Mouse (Mus musculus) CD4-positive, CD25-positive, alpha-beta regulatory T cell, adult 4 months (primary cell): Measurements from ENCODE around the gene Syce2. TPM values are rescaled to one million over a fixed set of nuclear protein-coding genes. Genes with fewer than 3 reads are reported as not detected.

ENCODE experiments used
- ATAC-seq: one replicate; pipeline ENCODE4 v1.8.0; 2017
- polyA plus RNA-seq, 2 experiments: library from polyadenylated mRNA; unstranded; fragments of 100-300 nt; shearing (Covaris generic); gene quantifications; one replicate each; pipeline ENCODE4 v1.2.1; 2017

Gene Syce2
- polyA plus RNA-seq, 2 experiments from 2014 or later = 6.5 to 9.0 TPM

DNA sequence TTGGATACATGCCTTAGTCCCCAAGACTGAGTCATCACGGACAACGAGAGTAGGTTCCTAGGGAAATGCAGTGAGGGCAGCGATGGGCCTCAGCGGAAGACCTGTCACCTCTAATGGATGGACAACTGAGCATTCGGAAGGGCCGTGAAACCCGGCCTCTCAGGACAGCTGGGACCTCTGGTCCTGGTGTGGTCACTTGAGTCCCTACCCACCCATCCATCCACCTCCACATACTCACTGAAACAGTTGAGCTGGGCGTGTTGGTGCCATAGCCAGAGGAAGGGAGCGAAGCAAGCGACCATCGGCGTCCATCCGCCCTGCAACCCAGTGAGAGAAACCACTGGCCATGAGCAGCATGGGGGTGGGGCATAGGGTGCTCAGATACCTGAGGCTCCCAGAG lies 58.7 kb downstream of the Syce2 start:
- no peak for ATAC-seq

DNA sequence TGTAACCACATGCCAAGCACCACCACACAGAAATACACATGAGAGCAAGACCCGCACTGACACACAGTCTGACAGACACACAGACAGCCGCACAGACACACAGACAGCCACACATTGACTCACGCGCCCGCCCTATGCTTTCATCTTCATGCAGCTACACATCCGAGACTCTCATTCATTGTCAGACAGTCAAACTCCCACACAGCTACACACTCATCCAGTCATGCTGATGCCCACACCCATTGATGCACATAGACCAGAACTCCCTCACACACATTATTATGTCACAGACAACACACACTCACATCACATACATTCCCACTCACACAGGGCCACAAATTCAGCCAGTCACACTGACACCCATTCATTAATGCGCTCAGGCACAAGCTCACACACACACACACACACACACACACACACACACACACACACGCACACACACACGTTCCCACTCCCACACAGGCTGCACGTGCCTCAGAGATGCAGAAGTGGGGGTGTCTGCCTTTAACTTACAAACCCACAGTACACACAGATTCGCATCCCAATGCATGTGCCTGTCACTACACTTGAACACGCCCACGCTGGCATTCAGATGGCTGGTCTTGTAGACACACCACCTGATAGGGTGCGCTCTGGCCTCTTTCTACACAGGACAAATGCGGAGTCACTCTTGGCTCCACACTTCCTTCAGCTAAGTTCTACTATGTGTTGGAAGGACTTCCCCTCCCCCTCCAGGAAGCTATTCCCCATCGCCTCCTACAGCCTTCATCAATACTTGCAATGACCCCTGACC lies 62.1 kb downstream of the Syce2 start:
- ATAC-seq = no peak

DNA sequence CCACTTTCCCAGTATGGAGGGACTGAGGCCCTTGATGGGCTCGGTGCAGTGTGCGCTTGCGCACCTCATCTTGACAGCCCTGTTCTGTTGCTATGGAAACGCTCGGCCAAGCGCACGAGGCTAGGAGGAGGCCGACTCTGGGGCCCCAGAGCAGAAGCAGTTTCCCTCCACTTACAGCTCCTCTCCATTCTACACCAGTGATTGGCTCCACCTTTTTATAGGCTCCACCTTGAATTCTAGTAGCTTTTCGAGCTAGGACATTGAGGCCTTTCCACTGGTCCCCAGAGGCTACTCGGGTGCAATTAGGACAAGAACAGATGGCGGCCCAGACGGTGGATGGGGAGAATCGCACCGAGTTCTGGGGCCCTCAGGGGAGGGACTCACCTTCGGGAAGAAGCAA lies 62.9 kb downstream of the Syce2 start:
- ATAC-seq = no peak

DNA sequence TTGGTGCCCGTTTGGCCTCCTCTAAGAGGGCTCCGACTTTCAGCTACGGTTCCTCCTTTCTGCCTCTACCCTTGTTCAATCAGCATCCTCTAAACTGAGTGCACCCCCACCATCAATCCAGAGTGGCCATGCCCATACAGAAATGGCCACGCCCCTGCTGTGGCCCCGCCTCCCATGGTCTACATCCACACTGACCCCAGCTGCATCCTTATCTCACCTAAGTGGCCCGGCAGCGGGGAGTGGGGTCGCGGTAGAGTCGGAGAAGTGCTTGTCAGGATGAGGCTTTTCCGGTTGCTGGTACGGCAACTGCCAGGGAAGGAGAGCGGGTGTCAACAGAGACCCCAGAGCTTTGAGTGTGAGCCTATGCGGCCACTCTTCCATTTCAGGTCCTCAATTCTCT lies 63.6 kb downstream of the Syce2 start:
- no peak for ATAC-seq

DNA sequence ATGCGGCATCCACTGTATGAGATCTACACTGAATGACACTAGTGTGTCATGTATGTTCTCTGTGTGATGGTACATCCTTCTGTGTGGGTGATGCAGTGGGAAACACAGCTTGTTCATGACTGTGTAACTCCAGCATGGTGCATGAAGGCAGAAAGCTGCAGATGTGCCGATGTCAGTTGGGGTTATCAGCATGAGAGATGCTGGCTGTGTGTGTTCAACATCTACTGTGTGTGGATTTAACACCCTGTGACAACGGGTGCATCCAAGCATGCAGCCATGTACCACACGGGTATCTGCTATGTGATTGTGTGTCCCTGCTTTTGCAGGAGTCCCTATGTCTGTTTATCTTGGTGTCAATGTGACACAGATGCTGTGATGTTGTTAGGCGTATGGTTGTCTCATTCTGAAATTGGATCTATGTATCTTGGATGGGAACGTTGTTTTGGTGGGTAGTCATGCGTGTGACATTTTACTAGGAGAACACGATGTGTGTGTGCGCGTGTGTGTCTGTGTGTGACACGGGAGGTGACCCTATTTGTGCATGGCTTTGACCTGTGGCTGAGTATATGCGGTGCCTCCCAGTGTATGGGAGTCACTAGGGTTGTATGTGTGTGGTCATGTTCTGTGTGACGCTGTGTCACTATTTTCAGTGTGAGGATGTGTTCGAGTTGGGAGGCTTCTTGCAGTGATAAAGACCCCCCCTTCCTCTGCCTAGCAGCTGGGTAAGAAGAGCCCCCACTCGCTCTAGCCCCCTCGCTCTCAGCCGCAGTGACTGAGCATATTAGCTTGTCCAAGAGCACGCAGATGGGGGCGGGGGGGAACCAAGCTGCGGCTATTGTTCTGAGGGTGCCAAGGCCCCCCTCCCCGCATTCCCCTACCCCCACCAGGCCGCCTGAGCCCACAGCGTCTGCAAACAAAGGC lies 64.4 kb downstream of the Syce2 start:
- no peak for ATAC-seq

DNA sequence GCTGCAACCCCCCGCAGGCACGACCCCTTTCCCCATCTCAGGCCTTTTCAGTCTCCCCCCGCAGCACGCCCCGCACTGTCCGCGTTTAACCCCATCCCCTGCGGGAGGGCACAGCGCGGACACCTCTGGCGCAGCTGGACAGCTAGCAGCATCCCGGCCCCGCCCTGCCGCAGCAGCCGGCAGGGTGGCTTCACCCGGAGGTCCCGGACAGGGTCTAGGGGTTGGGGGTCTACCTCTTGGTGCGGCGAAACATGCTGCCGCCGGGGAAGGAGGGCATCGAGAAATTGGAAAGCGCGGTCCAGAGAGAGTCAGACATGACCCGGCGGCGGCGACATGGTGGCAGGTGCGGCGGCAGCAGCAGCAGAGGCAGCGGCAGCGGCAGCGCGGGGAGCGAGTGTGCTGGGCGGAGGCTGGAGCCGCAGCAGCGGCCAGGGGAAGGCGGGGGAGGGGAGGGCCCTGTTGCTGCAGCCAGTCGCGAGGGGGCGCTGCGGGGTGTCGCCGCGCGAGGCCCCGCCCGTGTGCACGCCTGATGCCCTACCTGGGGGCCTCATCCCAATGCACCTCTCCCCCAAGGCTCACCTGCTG lies 65.1 kb downstream of the Syce2 start, which contains the start of gene Mast1:
Gene Mast1, minus strand, starts transcription at position 398 of the 585 bp plus-strand sequence.
- ATAC-seq = peak; percentile 60

Other genes with a start within 250 kb of the Syce2 start
- gene Ier2, start 209.3 kb upstream of the Syce2 start, polyA plus RNA-seq = 10 to 100 TPM; 39.5 to 42.6 TPM
- gene Trmt1, start 185.8 kb upstream of the Syce2 start, polyA plus RNA-seq = 10 to 100 TPM; 45.0 to 60.3 TPM
- 1 to 10 TPM; 8.1 to 9.1 TPM for gene Nacc1, start 184.2 kb upstream of the Syce2 start, polyA plus RNA-seq
- gene Lyl1, start 170.7 kb upstream of the Syce2 start, polyA plus RNA-seq = 1 to 10 TPM; 2.0 to 2.6 TPM
- 10 to 100 TPM; 24.3 to 28.6 TPM for gene G430095P16Rik, start 149.1 kb upstream of the Syce2 start, polyA plus RNA-seq
- 1 to 10 TPM; 2.8 to 7.2 TPM for gene Nfix, start 71.8 kb upstream of the Syce2 start, polyA plus RNA-seq
- gene Dand5, start 49.3 kb upstream of the Syce2 start, polyA plus RNA-seq = 1 to 10 TPM; 4.9 to 7.6 TPM
- gene Gadd45gip1, start 40.6 kb upstream of the Syce2 start, polyA plus RNA-seq = 10 to 100 TPM; 14.3 to 16.4 TPM
- 100 to 1,000 TPM; 139 to 160 TPM for gene Rad23a, start 31.4 kb upstream of the Syce2 start, polyA plus RNA-seq
- 100 to 1,000 TPM; 250 to 281 TPM for gene Calr, start 25.2 kb upstream of the Syce2 start, polyA plus RNA-seq
- gene Farsa, start 15.1 kb upstream of the Syce2 start, polyA plus RNA-seq = 100 to 1,000 TPM in 1 of 2 experiments, 10 to 100 TPM in 1; 67.4 to 122 TPM
- gene Gcdh, start 21.8 kb downstream of the Syce2 start, polyA plus RNA-seq = 10 to 100 TPM; 21.5 to 32.7 TPM
- gene Klf1, start 29.8 kb downstream of the Syce2 start, polyA plus RNA-seq = under 1 TPM in 1 of 2 experiments, not detected in 1; 0.22 TPM
- gene Dnase2a, start 36.4 kb downstream of the Syce2 start, polyA plus RNA-seq = 10 to 100 TPM; 25.7 to 29.7 TPM
- gene Mast1, start 65.2 kb downstream of the Syce2 start, polyA plus RNA-seq = 1 to 10 TPM; 1.2 to 1.3 TPM
- gene Rtbdn, start 74.9 kb downstream of the Syce2 start, polyA plus RNA-seq = not detected
- gene Gm49661, start 97.3 kb downstream of the Syce2 start, polyA plus RNA-seq = not detected
- 100 to 1,000 TPM; 213 to 298 TPM for gene Prdx2, start 97.5 kb downstream of the Syce2 start, polyA plus RNA-seq
- gene Rnaseh2a, start 97.7 kb downstream of the Syce2 start, polyA plus RNA-seq = 100 to 1,000 TPM in 1 of 2 experiments, 10 to 100 TPM in 1; 78.9 to 109 TPM
- 10 to 100 TPM; 18.9 to 29.4 TPM for gene Junb, start 106.6 kb downstream of the Syce2 start, polyA plus RNA-seq
- 1 to 10 TPM; 4.2 to 5.6 TPM for gene Hook2, start 118.5 kb downstream of the Syce2 start, polyA plus RNA-seq
- gene Best2, start 142.4 kb downstream of the Syce2 start, polyA plus RNA-seq = not detected
- gene Asna1, start 153.2 kb downstream of the Syce2 start, polyA plus RNA-seq = 10 to 100 TPM; 53.8 to 73.8 TPM
- gene Trir, start 154.7 kb downstream of the Syce2 start, polyA plus RNA-seq = 10 to 100 TPM; 15.5 to 28.1 TPM
- gene Tnpo2, start 164.8 kb downstream of the Syce2 start, polyA plus RNA-seq = 10 to 100 TPM; 15.0 to 30.1 TPM
- gene Fbxw9, start 187.9 kb downstream of the Syce2 start, polyA plus RNA-seq = 1 to 10 TPM; 3.2 to 4.9 TPM
- gene Gm5741, start 195.9 kb downstream of the Syce2 start, polyA plus RNA-seq = 1 to 10 TPM; 1.1 to 3.6 TPM
- 10 to 100 TPM; 42.7 to 45.0 TPM for gene Dhps, start 199.6 kb downstream of the Syce2 start, polyA plus RNA-seq
- 100 to 1,000 TPM; 130 to 136 TPM for gene Wdr83os, start 208.6 kb downstream of the Syce2 start, polyA plus RNA-seq
- 10 to 100 TPM; 41.0 to 56.0 TPM for gene Wdr83, start 209.2 kb downstream of the Syce2 start, polyA plus RNA-seq
- gene Man2b1, start 211.2 kb downstream of the Syce2 start, polyA plus RNA-seq = 100 to 1,000 TPM in 1 of 2 experiments, 10 to 100 TPM in 1; 98.3 to 117 TPM